Mouse (Mus musculus) ES-E14 (cell line): ENCODE results near the gene Lpar6.

Source experiments
- CHD2 ChIP-seq: IDR thresholded peaks from 2 replicates; pipeline ENCODE4 v1.6.1; 2014; ENCODE audit warnings: mild to moderate bottlenecking, low read depth, low read length, inconsistent platforms
- HCFC1 ChIP-seq: IDR thresholded peaks from 2 replicates; pipeline ENCODE4 v1.6.1; 2012; ENCODE audit warnings: low read length, inconsistent platforms, borderline replicate concordance; ENCODE audit not compliant: insufficient read depth
- MAFK ChIP-seq: IDR thresholded peaks from 2 replicates; pipeline ENCODE4 v1.6.1; 2014; ENCODE audit warnings: mild to moderate bottlenecking, low read depth, low read length, inconsistent platforms; ENCODE audit not compliant: insufficient read depth
- ZC3H11A ChIP-seq: IDR thresholded peaks from 2 replicates; pipeline ENCODE4 v1.6.1; 2012; ENCODE audit warnings: low read depth, mild to moderate bottlenecking, inconsistent platforms, low read length, borderline replicate concordance
- ZNF384 ChIP-seq: IDR thresholded peaks from 2 replicates; pipeline ENCODE4 v1.6.1; 2012; ENCODE audit warnings: low read depth, low read length, inconsistent platforms

GRCm38 (mm10) chr14:73253453-73254251 lies 16.0 kb downstream of the Lpar6 start:
- no peak for TF ChIP-seq ZC3H11A
- peak; percentile 78 for TF ChIP-seq ZNF384
- no peak for TF ChIP-seq CHD2
- no peak for TF ChIP-seq MAFK
- TF ChIP-seq HCFC1 = no peak
